Mouse (Mus musculus) hindbrain, embryonic 14.5 days (tissue): Measurements from ENCODE around the gene Uhrf1bp1l. TPM values are rescaled to one million over a fixed set of nuclear protein-coding genes. Genes with fewer than 3 reads are reported as not detected.

Source experiments
- ATAC-seq: fragments of 200-750 bp; cut with Nextera tagmentation; 2 replicates; pipeline ENCODE4 v1.8.0; 2017; ENCODE audit warnings: moderate number of reproducible peaks, mild to moderate bottlenecking, moderate TSS enrichment, moderate library complexity; ENCODE audit not compliant: low FRiP score
- DNase-seq: peaks from one replicate; pipeline ENCODE4 v3.0.0-alpha.2; 2015; ENCODE audit warnings: low spot score
- H3K27ac ChIP-seq: fragments of 300-500 bp; sonication (generic); 2 replicates; pipeline ENCODE4 v1.5.1; 2014; ENCODE audit warnings: mild to moderate bottlenecking, moderate library complexity
- H3K27me3 ChIP-seq: fragments of 300-500 bp; sonication (generic); 2 replicates; pipeline ENCODE4 v1.6.1; 2014; ENCODE audit warnings: mild to moderate bottlenecking, low read length, mixed read lengths; ENCODE audit not compliant: control insufficient read depth, insufficient read depth
- H3K36me3 ChIP-seq: fragments of 300-500 bp; sonication (generic); replicated peaks from 2 replicates; pipeline ENCODE4 v1.6.1; 2014; ENCODE audit not compliant: control insufficient read depth, insufficient read depth
- H3K4me1 ChIP-seq: fragments of 300-500 bp; sonication (generic); replicated peaks from 2 replicates; pipeline ENCODE4 v1.6.1; 2014; ENCODE audit warnings: antibody characterized with exemption, low read length, mixed read lengths; ENCODE audit not compliant: control insufficient read depth, insufficient read depth
- H3K4me2 ChIP-seq: fragments of 300-500 bp; sonication (generic); replicated peaks from 2 replicates; pipeline ENCODE4 v1.6.1; 2014; ENCODE audit warnings: mild to moderate bottlenecking, moderate library complexity
- H3K4me3 ChIP-seq: fragments of 300-500 bp; sonication (generic); replicated peaks from 2 replicates; pipeline ENCODE4 v1.5.1; 2014; ENCODE audit warnings: mild to moderate bottlenecking, low read length
- H3K9ac ChIP-seq: fragments of 300-500 bp; sonication (generic); 2 replicates; pipeline ENCODE4 v1.6.1; 2014
- H3K9me3 ChIP-seq: fragments of 300-500 bp; sonication (generic); 2 replicates; pipeline ENCODE4 v1.6.1; 2016; ENCODE audit warnings: low read length; ENCODE audit not compliant: control insufficient read depth
- whole genome bisulfite sequencing: fragments of 180-500 bp; shearing (Covaris S2); extraction: QIAGEN DNeasy Blood & Tissue Kit; methylation state at CpG from one replicate; pipeline ENCODE4 v1.1.7; 2014; 5-methylcytosine and 5-hydroxymethylcytosine counted together
- polyA plus RNA-seq: library from polyadenylated mRNA; unstranded; fragments of >200 nt; fragmentation: Nextera tagmentation; extraction: Ambion mirVana; gene quantifications from 2 replicates; pipeline ENCODE4 v1.2.1, GENCODE M21; 2014

Uhrf1bp1l gene
- polyA plus RNA-seq, 1 experiment from 2014 or later: 35.9 TPM

GRCm38 (mm10) chr10:89755231-89755630 lies 10.4 kb downstream of the Uhrf1bp1l start:
- H3K9me3 ChIP-seq: no peaks in the 10 kb centered on the region
- no peaks in the 10 kb centered on the region for H3K4me1 ChIP-seq
- H3K4me3 ChIP-seq: no peak overlapping the region
- no peaks in the 10 kb centered on the region for H3K27me3 ChIP-seq
- WGBS: 94% methylated on average over 4 of the region's 4 CpGs
- DNase-seq (no peak), ATAC-seq (no peak)
- H3K4me2 ChIP-seq: no peak overlapping the region
- H3K9ac ChIP-seq: no peak overlapping the region
- H3K27ac ChIP-seq: no peak overlapping the region
- H3K36me3 ChIP-seq: no peaks in the 10 kb centered on the region

- Histone ChIP-seq H3K27ac (no peak overlapping the region), H3K4me1 (no peaks in the 10 kb centered on the region), H3K4me2 (no peak overlapping the region), H3K36me3 (no peaks in the 10 kb centered on the region), H3K4me3 (no peak overlapping the region), H3K9ac (no peak overlapping the region), H3K9me3 (no peaks in the 10 kb centered on the region), H3K27me3 (no peaks in the 10 kb centered on the region)
- ATAC-seq: no peak
- no peak for DNase-seq
- 89% methylated on average over 5 of the region's 5 CpGs for WGBS
These were observed 16.0 kb downstream of the Uhrf1bp1l start for GRCm38 (mm10) chr10:89760772-89761171.

GRCm38 (mm10) chr10:89764457-89765121 lies 19.8 kb downstream of the Uhrf1bp1l start:
- 93% methylated on average over 9 of the region's 9 CpGs for WGBS
- H3K36me3 ChIP-seq: no peaks in the 10 kb centered on the region
- no peaks in the 10 kb centered on the region for H3K9me3 ChIP-seq
- no peak overlapping the region for H3K9ac ChIP-seq
- no peak overlapping the region for H3K4me2 ChIP-seq
- ATAC-seq (no peak), DNase-seq (no peak)
- H3K4me1 ChIP-seq: no peaks in the 10 kb centered on the region
- H3K27me3 ChIP-seq: no peaks in the 10 kb centered on the region
- no peak overlapping the region for H3K27ac ChIP-seq
- H3K4me3 ChIP-seq: no peak overlapping the region

DNA sequence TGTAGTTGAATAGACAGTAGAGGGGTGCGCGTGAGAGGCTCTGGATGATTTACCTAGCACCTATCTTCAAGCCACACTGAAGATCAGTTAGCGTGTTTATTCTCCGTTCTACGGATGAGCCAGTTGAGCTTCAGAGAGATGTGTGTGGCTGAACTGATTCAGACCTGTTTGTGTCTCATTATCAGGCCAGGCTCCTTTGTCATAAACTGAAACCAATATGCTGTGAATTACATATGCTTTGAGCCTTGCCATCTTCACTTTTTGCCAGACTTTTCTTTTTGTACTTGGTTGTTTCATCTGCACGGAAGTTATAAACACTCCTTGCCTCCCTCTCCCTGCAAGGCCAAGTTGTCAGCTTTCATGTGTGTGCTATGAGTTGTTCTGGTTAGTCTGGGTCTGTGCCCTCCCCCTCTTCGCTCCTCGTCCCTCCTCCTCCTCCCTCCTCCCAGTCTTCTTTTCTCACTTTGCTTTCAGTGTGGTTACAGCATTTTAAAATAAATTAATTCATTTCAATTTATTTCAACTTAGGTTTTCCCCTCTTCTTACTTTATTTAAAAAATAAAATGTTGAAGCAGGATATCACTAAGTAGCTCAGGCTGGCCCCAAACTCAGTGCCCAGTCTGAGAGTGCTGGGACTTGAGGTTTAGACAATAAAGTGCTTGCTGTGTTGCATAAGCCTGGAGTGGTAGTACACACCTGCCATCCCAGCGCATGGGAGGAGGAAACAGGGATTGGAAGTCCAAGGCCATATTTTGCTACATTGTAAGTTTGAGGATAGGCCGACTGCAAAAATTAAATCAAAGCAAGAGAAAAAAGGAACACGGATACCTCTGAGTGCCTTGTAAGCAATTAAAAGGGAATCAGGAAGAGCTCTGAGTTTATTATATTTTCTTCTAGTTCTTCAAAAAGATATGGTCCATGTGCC lies 21.3 kb downstream of the Uhrf1bp1l start:
- no peaks in the 10 kb centered on the region for H3K4me1 ChIP-seq
- no peak overlapping the region for H3K4me3 ChIP-seq
- no peaks in the 10 kb centered on the region for H3K36me3 ChIP-seq
- H3K27me3 ChIP-seq: no peaks in the 10 kb centered on the region
- ATAC-seq: no peak
- H3K27ac ChIP-seq: no peak overlapping the region
- no peak overlapping the region for H3K4me2 ChIP-seq
- DNase-seq: no peak
- 93% methylated on average over 11 of the region's 11 CpGs for WGBS
- H3K9me3 ChIP-seq: no peaks in the 10 kb centered on the region
- no peak overlapping the region for H3K9ac ChIP-seq

DNA sequence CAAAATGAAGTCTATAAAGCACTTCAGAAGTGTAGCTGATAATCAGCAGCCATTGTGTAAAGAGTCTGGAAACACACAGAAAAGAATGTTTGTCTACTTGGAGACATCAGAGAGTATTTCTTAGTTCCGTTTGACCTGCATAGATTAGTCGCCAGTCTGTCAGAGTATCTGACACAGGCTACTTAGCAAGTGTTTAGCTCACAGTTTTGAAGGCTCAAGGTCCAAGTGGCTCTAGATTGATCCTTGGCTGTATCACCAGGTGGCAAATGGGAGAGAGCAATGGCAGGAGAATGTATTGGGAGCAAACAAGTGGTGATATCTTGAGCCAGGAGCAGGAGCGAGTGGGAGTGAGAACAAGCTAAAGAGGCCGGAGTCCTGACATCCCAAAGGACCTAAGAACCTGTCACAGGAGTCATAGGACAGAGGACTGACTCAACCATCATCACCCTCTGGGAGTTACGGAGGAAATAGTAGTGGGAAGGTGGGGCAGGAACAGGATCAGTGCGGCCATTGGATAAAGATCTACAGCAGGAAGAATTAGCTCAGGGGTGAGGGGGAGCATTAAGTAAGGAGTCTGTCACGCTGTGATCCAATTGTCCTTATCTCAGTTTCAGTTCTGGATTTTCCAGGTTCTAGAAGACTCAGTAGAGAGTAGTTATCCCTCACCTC lies 23.7 kb downstream of the Uhrf1bp1l start:
- Histone ChIP-seq H3K27me3 (no peaks in the 10 kb centered on the region), H3K27ac (no peak overlapping the region), H3K4me1 (no peaks in the 10 kb centered on the region), H3K9me3 (no peaks in the 10 kb centered on the region), H3K4me3 (no peak overlapping the region), H3K36me3 (no peaks in the 10 kb centered on the region), H3K4me2 (no peak overlapping the region), H3K9ac (no peak overlapping the region)
- no peak for ATAC-seq
- WGBS: 88% methylated on average over 7 of the region's 7 CpGs
- DNase-seq: no peak

- H3K4me2 ChIP-seq: no peak overlapping the region
- no peak overlapping the region for H3K4me3 ChIP-seq
- no peaks in the 10 kb centered on the region for H3K27me3 ChIP-seq
- no peak overlapping the region for H3K27ac ChIP-seq
- DNase-seq: no peak
- no peaks in the 10 kb centered on the region for H3K4me1 ChIP-seq
- no peaks in the 10 kb centered on the region for H3K36me3 ChIP-seq
- no peaks in the 10 kb centered on the region for H3K9me3 ChIP-seq
- ATAC-seq: no peak
- no peak overlapping the region for H3K9ac ChIP-seq
- 92% methylated on average over 4 of the region's 4 CpGs for WGBS
These were observed 24.3 kb downstream of the Uhrf1bp1l start for GRCm38 (mm10) chr10:89769096-89769495.

DNA sequence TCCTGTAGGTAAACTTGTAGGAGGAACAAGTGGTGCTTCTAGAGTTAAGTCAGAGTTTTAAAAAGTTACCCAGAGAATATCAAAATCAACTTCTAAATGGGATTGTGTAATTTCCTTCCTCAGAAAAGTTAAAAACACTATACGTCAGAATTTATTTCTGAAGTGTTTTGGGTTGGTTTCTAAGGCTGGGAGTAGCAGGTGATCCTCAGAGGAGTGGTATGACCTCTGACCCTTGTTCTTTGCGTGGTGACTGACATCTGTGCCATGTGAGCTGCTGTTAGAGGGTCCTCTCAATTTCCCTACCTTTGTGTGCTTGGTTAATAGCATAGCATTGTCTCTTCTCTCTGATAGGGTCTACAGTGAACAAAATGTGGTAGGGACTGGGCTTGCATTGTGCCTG lies 27.1 kb downstream of the Uhrf1bp1l start:
- H3K9ac ChIP-seq: no peak overlapping the region
- no peak overlapping the region for H3K4me2 ChIP-seq
- ATAC-seq (no peak), DNase-seq (no peak)
- 60% methylated on average over 2 of the region's 2 CpGs for WGBS
- no peaks in the 10 kb centered on the region for H3K27me3 ChIP-seq
- peaks cover 10% of the 10 kb centered on the region; the same call in 1 of the 2 replicates for H3K36me3 ChIP-seq
- H3K27ac ChIP-seq: no peak overlapping the region
- H3K4me1 ChIP-seq: no peaks in the 10 kb centered on the region
- H3K9me3 ChIP-seq: no peaks in the 10 kb centered on the region
- no peak overlapping the region for H3K4me3 ChIP-seq

GRCm38 (mm10) chr10:89776029-89776428 lies 31.2 kb downstream of the Uhrf1bp1l start:
- Histone ChIP-seq H3K27ac (no peak overlapping the region), H3K9me3 (no peaks in the 10 kb centered on the region), H3K9ac (no peak overlapping the region), H3K27me3 (no peaks in the 10 kb centered on the region), H3K4me1 (no peaks in the 10 kb centered on the region), H3K36me3 (peaks cover 18% of the 10 kb centered on the region), H3K4me2 (no peak overlapping the region), H3K4me3 (no peak overlapping the region)
- DNase-seq (no peak), ATAC-seq (no peak)
- WGBS: 93% methylated on average over 6 of the region's 6 CpGs

GRCm38 (mm10) chr10:89791870-89792269 lies 47.1 kb downstream of the Uhrf1bp1l start:
- peaks cover 11% of the 10 kb centered on the region for H3K36me3 ChIP-seq
- 91% methylated on average over 4 of the region's 4 CpGs for WGBS
- no peaks in the 10 kb centered on the region for H3K4me1 ChIP-seq
- DNase-seq: no peak
- H3K9ac ChIP-seq: no peak overlapping the region
- no peak overlapping the region for H3K4me2 ChIP-seq
- H3K4me3 ChIP-seq: no peak overlapping the region
- no peaks in the 10 kb centered on the region for H3K9me3 ChIP-seq
- ATAC-seq: no peak
- no peaks in the 10 kb centered on the region for H3K27me3 ChIP-seq
- H3K27ac ChIP-seq: no peak overlapping the region
